Mouse (Mus musculus) erythroblast, adult 5-6 weeks (primary cell): ENCODE measurements at regions not wholly inside any gene's neighbourhood (a gene's known extent, or its start where the extent isn't known, plus 50 kb on each side); places are given as distances from the start of the nearest gene placed in this dataset.

Source experiments
- ATAC-seq: replicated peaks from 2 replicates; pipeline ENCODE4 v1.8.0; 2016; ENCODE audit warnings: moderate number of reproducible peaks, mild to moderate bottlenecking, moderate TSS enrichment, inconsistent platforms; ENCODE audit not compliant: poor library complexity, low FRiP score, severe bottlenecking

DNA sequence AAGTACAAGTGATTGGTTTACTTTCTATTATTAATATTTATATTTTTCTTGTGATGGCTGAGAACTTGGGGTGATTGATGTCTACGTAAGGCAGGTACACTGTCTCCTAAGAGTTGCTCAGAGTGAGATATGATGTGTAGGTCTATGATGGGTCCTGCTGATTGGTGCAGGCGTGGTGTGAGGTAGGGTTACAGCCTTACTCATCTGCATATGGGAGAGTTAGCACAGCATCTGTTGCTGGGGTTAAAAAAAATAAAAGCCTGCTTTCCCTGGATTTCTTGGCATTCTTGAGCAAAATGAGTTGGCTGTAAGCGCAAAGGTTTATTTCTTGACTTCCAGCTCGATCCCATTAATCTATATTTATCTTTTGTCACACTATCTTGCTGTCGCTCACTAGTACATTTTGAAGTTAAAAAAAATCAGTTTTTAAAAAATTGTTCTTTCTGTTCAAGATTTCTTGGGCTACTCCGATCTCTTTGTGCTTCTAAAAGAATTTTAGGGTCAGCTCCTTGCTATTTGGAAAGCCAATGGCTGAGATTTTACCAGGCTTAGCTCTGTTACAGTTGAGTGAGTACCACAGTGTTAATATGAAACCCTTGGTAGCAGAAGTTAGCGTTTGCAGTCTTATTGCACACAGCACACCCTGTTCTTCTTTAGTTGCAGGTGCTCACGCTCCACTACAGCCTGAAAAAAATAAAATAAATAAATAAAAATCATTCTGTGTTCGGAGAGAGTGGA lies 482.0 kb downstream of the Plekhb2 start:
- ATAC-seq, result no peak

DNA sequence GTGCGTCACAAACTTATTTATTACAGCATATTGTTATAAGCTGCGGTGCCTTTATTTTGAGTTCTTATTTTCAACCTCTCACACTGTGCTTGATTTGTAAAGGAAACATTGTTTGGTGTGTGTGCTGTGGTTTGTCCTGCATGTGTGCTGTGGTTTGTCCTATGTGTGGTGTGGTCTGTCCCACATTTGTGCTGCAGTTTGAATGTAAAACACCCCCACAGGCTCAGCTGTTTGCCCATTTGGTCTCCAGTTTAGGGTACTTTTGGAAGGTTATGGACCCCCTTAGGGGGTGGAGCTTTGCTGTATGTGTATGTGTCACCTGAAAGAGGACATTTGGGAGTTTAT lies 482.5 kb downstream of the Plekhb2 start:
- ATAC-seq, result no peak

DNA sequence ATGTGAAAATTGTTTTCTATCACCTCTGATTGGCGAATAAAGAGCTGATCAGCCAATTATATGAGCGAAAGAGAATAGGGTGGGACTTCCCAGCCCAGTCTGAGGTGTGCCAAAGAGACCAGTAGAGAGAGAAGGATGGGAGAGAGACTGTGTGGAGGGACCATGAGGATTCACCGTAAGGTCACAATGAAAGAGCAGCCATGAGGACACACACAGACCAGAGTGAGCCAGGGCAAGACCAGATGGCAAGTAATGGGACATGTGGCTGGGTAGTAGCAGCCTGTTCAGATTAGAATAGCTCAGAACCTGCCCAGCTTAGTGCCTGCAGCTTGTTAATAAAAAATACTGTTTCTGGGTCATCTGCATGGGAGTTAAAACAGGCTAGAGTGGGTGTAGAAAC lies 487.9 kb downstream of the Plekhb2 start:
- no peak for ATAC-seq

DNA sequence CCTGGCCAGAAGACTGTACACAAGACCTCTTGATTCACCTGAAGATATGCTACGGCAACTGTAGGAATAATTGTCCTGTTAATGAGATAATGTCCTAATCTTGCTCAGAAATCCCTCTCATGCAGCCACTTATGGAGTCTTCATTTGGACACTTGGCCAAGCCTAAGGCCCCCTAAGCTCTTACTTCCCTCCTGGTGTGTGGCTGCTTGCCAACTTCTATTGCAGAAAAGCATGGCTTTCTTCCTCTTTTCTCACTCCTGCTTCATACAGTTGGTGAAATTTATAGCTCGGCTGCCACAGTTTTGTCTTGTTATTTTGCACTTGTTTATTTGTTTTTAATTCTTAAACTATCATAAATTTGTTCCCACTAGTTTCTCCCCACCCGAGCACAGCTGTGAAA lies 488.4 kb downstream of the Plekhb2 start:
- no peak for ATAC-seq

DNA sequence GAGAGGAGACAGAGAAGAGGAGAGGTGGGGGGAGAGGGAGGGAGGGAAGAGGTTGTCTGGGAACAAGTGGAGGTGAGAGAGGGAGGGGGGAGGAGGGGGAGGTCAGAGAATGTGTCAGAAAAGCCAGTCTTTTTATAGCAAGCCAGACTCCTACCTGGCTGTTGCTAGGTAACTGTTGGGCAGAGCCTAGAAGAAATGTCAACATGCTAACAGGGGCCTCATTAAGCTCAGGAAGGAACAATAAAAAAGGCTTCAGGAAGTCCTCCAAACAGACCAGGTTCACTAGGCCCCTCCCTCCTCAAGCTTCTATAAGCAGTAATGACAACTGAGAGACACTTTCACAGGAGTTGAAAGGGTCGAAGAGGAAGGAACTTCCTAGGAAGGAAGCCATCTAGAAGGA lies 494.8 kb downstream of the Plekhb2 start:
- no peak for ATAC-seq

GRCm38 (mm10) chr1:35348294-35348693 lies 498.5 kb downstream of the Plekhb2 start:
- no peak for ATAC-seq

GRCm38 (mm10) chr1:35358981-35359380 lies 509.2 kb downstream of the Plekhb2 start:
- no peak for ATAC-seq

DNA sequence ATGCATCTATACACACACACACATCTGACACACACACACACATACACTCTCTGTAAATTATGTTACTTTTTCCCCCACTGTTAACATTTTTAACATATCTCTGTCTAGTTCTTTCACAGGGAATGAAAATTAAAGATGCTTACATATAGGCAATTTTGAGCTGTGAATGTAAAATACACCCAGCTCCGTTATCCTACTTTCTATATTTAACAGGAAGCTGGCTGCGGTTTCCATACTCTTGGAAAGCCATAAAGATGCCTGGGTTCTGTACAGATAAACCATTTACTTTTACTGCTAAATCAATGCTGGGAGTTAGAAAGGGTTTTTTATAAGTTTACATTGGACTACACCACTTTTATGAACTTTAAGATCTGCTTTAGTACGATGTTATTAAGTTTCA lies 511.7 kb downstream of the Plekhb2 start:
- no peak for ATAC-seq

DNA sequence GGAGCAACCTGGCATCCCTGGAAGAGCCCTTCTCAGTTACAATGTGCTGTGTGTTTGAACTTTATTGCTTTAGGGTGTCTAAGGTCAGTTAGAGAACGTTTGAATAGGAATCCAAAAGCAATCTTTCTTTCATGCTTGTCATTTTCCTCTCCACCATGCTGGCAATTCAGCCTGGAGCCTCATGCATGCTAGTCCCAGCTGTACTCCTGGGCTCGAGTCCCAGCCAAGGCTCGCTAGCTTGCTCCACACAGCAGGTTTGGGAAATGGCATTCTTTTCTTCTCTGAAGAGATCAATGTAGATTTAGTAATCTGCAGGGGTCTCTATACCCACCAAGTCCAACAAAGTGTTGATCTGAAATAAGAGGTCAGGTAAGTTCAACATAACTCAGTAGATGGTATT lies 513.1 kb downstream of the Plekhb2 start:
- no peak for ATAC-seq

DNA sequence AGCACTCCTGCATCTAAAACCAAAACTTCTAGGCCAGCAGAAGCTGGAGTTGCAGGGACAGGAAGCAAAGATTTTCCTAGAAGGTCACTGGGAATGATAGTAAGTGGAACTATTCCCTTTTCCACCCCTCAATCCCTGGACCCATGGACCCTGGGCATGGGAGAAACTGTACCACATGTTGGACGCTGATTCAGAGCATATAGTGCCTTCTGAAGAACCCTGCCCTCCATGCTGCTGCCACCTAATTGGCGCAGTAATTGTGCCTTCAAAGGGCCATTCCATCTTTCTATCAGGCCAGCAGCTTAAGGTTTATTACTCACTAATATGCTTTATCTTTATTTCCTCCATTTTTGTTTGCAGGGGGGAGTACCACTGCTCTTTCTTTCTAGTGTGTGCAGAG lies 516.8 kb downstream of the Plekhb2 start:
- no peak for ATAC-seq

GRCm38 (mm10) chr1:35372751-35373150 lies 523.0 kb downstream of the Plekhb2 start:
- ATAC-seq, result no peak

DNA sequence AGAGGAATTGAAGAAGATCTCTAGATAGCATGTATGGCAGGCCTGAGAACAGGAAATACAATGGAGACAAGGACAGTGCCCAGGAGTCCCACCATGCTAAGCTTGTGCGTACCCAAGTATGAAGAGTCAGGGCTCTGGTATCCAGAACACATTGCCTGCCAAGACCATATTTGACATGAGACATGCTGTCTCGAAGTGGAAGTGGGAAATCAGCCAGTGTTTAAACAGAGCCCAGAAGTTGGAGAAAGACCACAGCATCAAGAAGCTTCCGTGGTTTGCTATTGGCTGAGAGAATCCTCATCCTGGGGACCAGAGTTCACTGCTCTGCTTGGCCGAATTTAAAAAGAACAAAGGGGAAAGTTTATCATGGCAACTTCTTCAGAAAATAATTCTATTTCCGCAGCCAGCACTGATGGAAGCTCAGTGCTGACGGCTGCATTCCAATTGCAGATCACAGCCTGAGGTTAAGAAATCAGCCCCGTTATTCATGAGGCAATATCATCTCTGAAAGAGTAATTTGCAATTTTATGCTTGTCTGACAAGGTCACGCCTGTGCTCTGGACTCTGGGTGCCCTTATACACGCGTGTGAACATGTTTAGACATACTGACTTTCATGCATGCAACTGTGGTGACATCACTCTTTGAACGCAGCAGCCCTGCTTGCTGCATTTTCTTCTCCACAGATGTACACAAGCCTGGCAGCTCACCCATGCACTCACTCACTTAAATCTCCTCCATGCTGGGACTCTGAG lies 531.0 kb downstream of the Plekhb2 start:
- ATAC-seq, result no peak

DNA sequence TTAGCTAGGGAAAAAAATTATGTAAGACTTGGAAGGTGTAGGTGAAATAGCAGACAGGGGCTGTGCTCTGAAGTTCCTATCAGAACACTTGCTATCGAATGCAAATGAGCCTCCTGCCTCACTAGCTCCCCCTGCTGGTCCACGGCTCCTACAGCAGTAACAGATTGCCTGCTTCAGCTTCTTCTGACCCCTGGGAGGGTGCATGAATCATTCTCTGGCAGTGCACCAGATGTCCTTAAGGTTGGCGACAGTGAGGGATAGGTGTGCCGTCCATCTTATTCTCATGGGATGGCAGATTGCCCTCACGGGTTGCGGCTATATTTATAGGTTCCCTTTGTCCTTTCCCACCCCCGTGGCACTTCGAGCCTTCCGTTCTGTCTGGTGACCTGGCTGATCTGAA lies 535.7 kb downstream of the Plekhb2 start:
- ATAC-seq, result no peak

GRCm38 (mm10) chr1:35388181-35388580 lies 538.4 kb downstream of the Plekhb2 start:
- no peak for ATAC-seq

GRCm38 (mm10) chr1:35390371-35390770 lies 540.6 kb downstream of the Plekhb2 start:
- no peak for ATAC-seq

- no peak for ATAC-seq
These were observed 541.2 kb downstream of the Plekhb2 start for GRCm38 (mm10) chr1:35390858-35391586.

DNA sequence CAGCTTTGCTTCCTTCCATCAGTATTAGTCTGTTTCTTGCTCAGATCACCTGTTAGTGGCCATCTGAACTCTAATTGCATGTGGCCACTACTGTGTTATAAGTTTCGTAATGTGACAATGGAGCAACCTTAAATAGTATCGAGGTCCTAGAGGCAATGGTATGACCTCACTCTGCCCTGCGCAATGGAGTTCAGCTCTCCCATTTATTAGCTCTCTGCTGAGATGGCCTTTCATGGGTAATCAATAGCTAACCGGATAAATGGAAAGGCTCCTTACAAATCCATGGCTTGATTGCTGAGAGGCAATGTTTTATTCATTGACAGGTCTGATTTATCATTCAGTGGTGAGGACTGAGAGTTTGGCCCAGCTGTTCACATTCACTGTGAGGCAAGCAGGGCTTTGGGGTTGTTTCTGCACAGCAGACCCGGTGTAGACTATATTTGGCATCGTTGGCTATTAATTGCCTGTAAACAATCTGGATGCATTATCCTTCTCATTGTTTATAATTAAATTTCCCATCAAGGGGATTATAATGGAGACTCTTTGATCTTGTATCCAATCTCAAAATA lies 543.9 kb downstream of the Plekhb2 start:
- ATAC-seq, result no peak

DNA sequence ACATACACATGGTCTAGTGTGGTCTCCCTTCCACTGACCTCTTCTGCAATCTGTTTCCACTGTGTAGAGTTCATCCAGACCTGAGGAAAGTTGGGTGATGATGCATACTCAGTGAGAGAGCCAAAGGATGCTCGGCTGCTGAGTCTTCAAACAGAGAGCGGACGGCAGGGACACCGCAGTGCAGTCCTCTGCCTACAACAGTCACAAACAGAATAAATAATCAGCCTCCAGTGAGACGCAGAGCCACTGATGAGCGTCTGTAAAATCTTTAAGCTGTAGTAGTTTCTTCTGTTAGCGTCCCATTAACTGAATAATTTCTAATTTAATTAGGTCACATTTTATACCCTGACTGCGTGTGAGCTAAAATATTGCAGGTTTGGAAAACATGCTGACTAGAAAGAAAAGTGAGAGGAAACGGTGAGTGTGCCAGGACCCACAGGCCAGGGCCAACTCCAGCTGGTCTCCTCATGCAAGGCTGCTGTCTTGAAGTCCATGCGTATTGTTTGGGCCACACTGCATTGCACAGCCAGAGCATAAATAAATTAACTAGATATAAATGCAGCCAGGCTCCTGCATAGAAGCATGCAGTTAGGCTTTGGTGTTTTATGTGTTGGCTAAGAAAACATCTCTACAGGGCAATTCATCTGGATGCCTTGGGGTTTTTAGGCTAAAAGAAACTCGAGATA lies 551.0 kb downstream of the Plekhb2 start:
- no peak for ATAC-seq

GRCm38 (mm10) chr1:35402995-35403394 lies 553.2 kb downstream of the Plekhb2 start:
- ATAC-seq, result no peak

DNA sequence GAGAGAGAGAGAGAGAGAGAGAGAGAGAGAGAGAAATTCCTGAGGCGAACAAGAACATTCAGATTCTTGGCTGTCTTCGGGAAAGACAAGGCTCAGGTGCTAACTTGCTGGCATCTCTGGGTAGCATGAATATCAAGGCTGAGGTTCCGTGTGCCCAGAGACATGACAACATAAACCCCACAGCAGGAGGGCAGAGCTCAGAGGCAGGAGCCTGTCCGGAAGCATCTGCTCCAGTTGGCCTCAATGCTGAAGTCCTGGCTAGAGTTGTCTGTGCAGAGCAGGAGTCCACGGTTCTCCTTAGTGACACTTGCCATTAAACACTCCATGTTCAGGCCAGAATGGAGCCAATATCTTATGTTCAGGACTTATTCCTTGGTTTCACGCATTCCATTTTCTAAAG lies 555.6 kb downstream of the Plekhb2 start:
- no peak for ATAC-seq
